Comparison of ENCODE assay signal across 10 mouse cellular contexts in the genomic region with DNA sequence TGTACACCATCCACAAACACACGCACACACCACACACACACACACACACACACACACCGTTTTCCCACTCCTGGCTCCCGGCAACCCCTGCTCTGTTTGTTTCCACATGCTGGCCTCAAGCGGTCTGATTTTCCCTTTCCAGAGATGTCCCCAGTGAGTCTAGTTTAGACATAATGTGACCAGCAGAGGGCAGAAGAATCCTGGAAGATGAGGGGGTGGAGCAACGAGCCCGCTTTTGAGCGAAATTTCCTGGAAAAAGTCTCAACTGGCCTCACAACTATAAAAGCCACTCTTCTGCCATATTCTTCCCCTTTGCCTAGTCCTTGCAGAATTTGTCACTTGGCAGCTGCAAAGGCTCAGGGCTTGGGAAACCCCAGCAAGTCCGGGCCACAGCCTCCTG. TPM values are rescaled to one million over a fixed set of nuclear protein-coding genes. Genes with fewer than 3 reads are reported as not detected.
A peak's percentile ranks its signal among the peaks of the same experiment; 100 is the strongest.
DNase-seq lines count a peak whose midpoint lies in the region; ATAC-seq lines count a peak whose summit lies in the region.
"Had no signal": no experiment of that assay in that cellular context is flagged by ENCODE, and none has a peak within 500 bp of the region (broad histone marks: within the 10 kb centered on the region; RNA-seq: fewer than 3 reads in every experiment).

No protein-coding gene starts in this region.

- no peak for ATAC-seq in CD4-positive, CD25-positive, alpha-beta regulatory T cell, adult 4 months
- no peak for ATAC-seq in embryonic facial prominence, embryonic 11.5 days (replicated peaks; ENCODE audit: insufficient number of reproducible peaks, low FRiP score, low TSS enrichment, low read depth)

- H3K36me3 ChIP-seq in embryonic facial prominence, embryonic 11.5 days (replicated peaks; ENCODE audit: control insufficient read depth, insufficient read depth, low read depth, low read length), result no peaks in the 10 kb centered on the region
- H3K36me3 ChIP-seq: liver, embryonic 15.5 days had no signal

- no peak overlapping the region for H3K4me3 ChIP-seq in embryonic facial prominence, embryonic 11.5 days (ENCODE audit: low read depth, low read length)
- H3K4me3 ChIP-seq: liver, embryonic 15.5 days had no signal

- no peaks in the 10 kb centered on the region; the same call in 1 of the 2 replicates for H3K4me1 ChIP-seq in embryonic facial prominence, embryonic 11.5 days (ENCODE audit: control insufficient read depth, insufficient read depth, low read length)

- no peaks in the 10 kb centered on the region for H3K9me3 ChIP-seq in embryonic facial prominence, embryonic 11.5 days (replicated peaks; ENCODE audit: control insufficient read depth, low read length)
- H3K9me3 ChIP-seq: liver, embryonic 15.5 days had no signal

- DNase-seq in CD4-positive, CD25-positive, alpha-beta regulatory T cell, adult 2 months (ENCODE audit: low read depth, low spot score), result peak; percentile 58
- DNase-seq in adrenal gland, postnatal 14 days, result peak; percentile 79
- DNase-seq in embryonic facial prominence, embryonic 11.5 days (ENCODE audit: low spot score), result peak; percentile 93
- peak; percentile 52 to 75 for DNase-seq in heart, postnatal 14 days
- DNase-seq in layer of hippocampus, adult 11-12 months (ENCODE audit: low spot score), result peak; percentile 65
- DNase-seq in lung, postnatal 10 days, result peak; percentile 87
- DNase-seq in right cerebral cortex, postnatal 25 days, result peak; percentile 42

- H3K4me2 ChIP-seq in embryonic facial prominence, embryonic 11.5 days (ENCODE audit: low read depth, low read length), result no peak overlapping the region
- H3K4me2 ChIP-seq: liver, embryonic 15.5 days had no signal

- peaks cover 39% of the 10 kb centered on the region for H3K27me3 ChIP-seq in embryonic facial prominence, embryonic 11.5 days (ENCODE audit: control insufficient read depth, insufficient read depth, low read length)

- no peak overlapping the region for H3K27ac ChIP-seq in embryonic facial prominence, embryonic 11.5 days (replicated peaks; ENCODE audit: low read depth, low read length)
- H3K27ac ChIP-seq: liver, embryonic 15.5 days had no signal

- H3K9ac ChIP-seq in embryonic facial prominence, embryonic 11.5 days (replicated peaks; ENCODE audit: low read length), result no peak overlapping the region
- H3K9ac ChIP-seq: liver, embryonic 15.5 days had no signal

- intact Hi-C loops in heart, postnatal 14 days (cut with DNase I), result loop anchor here (1.0 to 5.0 kb wide), 4 partner anchors 77 to 517 kb away; no protein-coding TSS in a partner anchor

- WGBS in embryonic facial prominence, embryonic 11.5 days, result 2% methylated on average over 8 of the region's 8 CpGs

RNA-seq across cellular contexts. Expression of a gene that starts 7.2 kb away (rescaled TPM):
- not detected for polyA plus RNA-seq in CD4-positive, CD25-positive, alpha-beta regulatory T cell, adult 4 months (2017; shearing (Covaris generic))
- not detected in 2 replicates for total RNA-seq in adrenal gland, postnatal 14 days (2021)
- polyA plus RNA-seq in embryonic facial prominence, embryonic 11.5 days (2014; fragmentation: Nextera tagmentation; extraction: Ambion mirVana), result 74.9 and 139 TPM in 2 replicates
- not detected for total RNA-seq in heart, postnatal 14 days (2021)
- polyA plus RNA-seq: C2C12 had no signal

RNA-seq across cellular contexts. Expression of a gene that starts 30.2 kb away (rescaled TPM):
- polyA plus RNA-seq in CD4-positive, CD25-positive, alpha-beta regulatory T cell, adult 4 months (2017; shearing (Covaris generic)), result 1 to 10 TPM in 1 of 2 experiments, under 1 TPM in 1; 0.79 to 1.6 TPM
- total RNA-seq in adrenal gland, postnatal 14 days (2021), result 7.2 and 7.8 TPM in 2 replicates
- polyA plus RNA-seq in embryonic facial prominence, embryonic 11.5 days (2014; fragmentation: Nextera tagmentation; extraction: Ambion mirVana), result 16.3 and 16.9 TPM in 2 replicates
- 1 to 10 TPM; 5.7 to 6.3 TPM for total RNA-seq in heart, postnatal 14 days (2021)

Comparison
In these comparisons a context has a peak if more than half of its experiments do, and no peak if none do; other contexts are left out.
1. DNase-seq: peak in every context shown above with its lines; median percentile 93 in embryonic facial prominence, embryonic 11.5 days; 87 in lung, postnatal 10 days; 79 in adrenal gland, postnatal 14 days; 65 in layer of hippocampus, adult 11-12 months; 64 in heart, postnatal 14 days; 58 in CD4-positive, CD25-positive, alpha-beta regulatory T cell, adult 2 months; 42 in right cerebral cortex, postnatal 25 days.